Mouse (Mus musculus) thymus, postnatal 10 days (tissue): ENCODE data around the gene Hist1h3h.
A peak's percentile ranks its signal among the peaks of the same experiment; 100 is the strongest.

Source experiments
- DNase-seq, 2 experiments: peaks; one replicate each; pipeline ENCODE4 v3.0.0; 2021; ENCODE audit warnings: low spot score in 2 of 2

The Hist1h3h gene

DNA sequence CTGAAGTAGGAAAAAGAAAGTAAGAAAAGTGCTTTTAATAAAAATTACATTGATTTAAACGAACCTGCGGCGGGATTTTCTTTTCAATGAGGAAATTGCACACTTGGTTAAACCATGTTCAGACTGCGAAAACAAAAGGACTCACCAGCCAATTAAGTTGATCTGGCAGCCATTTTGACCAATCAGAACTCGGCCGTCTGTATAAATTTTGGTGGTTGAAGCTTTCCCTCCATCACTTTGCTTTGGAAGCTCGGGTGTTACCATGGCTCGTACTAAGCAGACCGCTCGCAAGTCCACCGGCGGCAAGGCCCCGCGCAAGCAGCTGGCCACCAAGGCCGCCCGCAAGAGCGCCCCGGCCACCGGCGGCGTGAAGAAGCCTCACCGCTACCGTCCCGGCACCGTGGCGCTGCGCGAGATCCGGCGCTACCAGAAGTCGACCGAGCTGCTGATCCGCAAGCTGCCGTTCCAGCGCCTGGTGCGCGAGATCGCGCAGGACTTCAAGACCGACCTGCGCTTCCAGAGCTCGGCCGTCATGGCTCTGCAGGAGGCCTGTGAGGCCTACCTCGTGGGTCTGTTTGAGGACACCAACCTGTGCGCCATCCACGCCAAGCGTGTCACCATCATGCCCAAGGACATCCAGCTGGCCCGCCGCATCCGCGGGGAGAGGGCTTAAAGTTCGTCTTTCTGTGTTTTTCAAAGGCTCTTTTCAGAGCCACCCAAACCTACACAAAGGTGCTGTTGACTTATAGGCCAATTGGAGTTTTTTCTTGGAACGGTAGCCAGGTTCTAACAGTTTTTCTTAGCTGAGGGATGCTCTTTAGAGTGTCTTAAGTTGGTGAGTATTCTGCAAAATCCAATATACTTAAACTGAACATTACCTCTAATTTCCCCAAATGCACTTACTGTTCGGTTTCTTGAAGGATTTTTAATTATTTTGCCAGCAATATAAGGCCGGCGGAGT lies at the start of gene Hist1h3h:
Gene Hist1h3h (plus strand): TSS at position 263 of the 961 bp plus-strand sequence.
- DNase-seq, result peak; percentile 87 to 91

DNA sequence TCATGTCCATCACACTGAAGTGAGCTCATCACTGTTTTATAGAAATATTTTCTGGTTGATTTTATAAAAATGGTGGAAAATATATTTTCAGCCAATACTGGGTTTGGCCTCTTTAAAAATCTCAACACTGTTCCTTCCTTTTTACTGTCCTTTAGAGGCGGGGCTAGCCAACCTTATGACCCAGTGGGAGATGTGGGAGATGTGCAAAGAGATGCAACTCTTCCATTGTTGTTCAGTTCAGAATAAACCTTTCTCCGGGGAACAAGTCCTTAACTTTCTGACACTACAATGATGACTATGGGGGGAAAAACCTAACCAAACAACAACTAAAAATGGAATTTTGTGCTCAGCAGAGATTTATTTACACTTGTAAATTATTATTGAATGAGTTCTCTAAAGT lies 40.2 kb upstream of the Hist1h3h start, which contains the start of gene Olfr1360:
Gene Olfr1360 (minus strand): TSS at position 101 of the 400 bp plus-strand sequence.
- DNase-seq, result no peak

DNA sequence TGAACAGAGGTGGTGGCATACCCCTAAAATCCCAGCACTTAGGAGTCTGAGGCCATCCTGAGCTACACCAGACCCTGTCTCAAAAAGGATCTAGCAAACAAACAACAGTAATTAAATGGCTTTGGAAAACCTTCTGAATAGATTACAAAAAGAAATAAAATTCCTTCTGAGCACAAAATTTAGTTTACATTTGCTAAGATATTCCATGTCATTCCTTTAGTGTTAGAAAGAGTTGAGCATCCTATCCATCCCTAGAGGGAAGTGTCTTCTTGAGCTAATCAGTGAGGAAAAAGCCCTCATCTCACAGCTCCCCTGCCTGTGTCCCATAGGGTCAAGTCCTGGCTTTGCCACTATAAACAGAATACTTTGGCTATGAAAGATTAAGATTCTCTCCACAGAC lies 19.6 kb upstream of the Hist1h3h start, which contains the start of gene Olfr1359:
Gene Olfr1359 (plus strand): TSS at position 301 of the 400 bp plus-strand sequence.
- DNase-seq, result no peak

DNA sequence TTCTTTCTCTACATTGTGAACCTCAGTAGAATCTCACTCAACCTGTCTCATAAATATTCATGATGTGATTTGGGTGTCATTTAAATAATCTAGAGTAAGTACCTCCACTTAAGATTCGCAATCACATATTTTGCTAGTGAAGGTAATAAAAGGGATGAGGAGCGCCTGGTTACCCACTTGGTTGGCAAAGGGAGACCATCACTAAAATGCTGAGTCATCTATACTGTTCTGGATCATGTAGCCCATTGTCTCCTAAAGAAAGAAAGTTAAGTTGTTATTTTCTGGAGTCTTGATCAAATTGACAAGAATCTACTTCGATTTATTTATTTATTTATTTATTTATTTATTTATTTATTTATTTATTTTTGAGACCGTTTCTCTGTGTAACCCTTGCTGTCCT lies 10.8 kb upstream of the Hist1h3h start:
- DNase-seq, result no peak

DNA sequence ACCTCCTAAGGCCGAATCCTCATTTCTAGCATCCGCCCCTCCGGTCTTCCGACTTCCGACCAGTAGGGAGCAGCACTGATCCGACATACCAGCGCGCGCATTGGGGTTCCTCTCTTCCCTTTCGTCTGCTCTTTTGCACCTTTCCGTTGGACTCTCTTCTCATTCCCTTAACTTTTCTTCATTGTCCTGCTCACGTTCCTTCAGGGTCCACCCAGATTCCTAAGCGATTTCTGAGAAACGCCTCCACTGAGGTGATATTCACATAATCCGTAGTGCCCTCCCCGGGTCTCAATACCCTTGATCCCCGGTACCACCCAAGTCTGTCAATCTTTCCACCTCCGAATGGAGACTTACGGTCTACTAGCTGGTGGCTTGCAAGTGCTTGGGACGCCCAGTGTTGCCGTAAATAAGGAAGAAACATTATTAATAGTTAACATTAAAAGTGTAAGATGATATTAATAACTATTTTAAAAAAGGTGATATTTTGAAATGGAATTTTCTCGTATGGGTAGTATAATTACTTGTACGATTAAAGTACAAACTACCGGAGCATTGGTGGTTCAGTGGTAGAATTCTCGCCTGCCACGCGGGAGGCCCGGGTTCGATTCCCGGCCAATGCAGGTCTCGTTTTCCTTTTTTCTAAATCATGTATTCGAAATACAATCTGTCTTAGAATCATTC lies 7.3 kb upstream of the Hist1h3h start:
- peak; percentile 78 to 92 for DNase-seq

DNA sequence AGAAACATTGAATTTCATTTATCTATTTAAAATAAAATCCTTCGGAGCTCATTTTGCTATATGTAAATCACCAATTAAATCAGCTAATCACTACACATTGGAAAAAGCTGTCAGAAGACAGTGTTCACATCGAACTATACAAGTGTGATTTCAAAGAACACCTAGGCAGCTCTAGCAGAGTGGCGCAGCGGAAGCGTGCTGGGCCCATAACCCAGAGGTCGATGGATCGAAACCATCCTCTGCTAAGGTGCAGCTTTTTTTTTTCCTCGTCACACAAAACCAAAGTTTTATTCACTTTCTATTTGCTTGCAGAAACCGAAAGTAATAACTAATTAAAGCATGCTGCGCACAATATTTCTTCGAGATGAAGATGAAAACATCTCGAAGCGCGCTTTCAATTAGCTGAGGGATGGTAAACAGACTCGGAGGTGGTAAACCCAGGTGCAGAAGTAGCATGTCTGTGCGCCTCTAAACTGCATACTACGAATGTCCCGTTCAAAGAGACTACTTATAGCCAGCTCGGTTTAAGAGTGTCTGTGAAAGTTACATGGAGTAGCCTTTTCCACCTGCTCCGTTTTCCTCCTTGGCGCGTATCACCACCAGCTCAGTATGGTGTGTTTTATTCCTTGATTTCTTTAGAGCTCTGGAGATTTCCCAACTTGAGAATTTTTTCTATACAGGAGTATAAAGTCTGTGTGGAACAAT lies 6.5 kb upstream of the Hist1h3h start:
- peak; percentile 73 to 87 for DNase-seq

DNA sequence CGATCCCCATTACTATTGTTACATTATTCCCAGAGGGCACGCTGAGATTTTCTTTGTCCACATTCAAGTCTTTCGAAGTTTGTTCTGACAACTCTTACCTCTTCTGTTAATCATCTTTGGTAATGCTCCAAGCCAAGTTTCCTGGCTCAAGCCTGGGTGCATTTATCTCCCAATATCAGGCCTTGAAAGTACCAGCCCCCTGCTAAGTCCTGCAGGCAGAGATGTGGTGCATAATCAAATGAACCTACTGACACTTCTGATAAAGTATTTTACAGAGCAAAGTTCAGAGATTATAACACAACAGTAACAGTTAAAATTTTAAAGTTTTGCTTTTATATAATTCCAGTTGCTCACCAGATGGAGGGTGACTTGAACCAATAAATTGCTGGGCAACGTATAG lies 5.8 kb upstream of the Hist1h3h start:
- DNase-seq, result no peak

DNA sequence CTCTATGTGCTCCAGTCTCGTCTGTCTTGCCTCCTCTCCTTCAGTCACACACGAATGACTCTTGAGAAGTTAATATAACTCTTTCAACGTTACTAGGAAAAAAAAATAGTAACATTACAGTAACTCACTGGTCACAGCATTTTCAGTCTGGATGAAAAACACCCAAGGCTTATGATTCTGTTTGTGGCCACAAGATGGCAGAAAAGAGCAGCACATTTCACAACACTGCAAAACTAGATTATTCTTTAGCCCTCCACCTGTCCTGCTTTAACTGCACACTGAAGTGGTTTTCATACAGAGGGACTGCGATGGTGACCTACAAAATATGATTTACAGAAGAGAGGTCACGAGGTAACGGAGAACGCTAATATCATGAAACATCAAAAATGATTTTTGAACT lies 2.7 kb upstream of the Hist1h3h start:
- peak; percentile 37 to 59 for DNase-seq

DNA sequence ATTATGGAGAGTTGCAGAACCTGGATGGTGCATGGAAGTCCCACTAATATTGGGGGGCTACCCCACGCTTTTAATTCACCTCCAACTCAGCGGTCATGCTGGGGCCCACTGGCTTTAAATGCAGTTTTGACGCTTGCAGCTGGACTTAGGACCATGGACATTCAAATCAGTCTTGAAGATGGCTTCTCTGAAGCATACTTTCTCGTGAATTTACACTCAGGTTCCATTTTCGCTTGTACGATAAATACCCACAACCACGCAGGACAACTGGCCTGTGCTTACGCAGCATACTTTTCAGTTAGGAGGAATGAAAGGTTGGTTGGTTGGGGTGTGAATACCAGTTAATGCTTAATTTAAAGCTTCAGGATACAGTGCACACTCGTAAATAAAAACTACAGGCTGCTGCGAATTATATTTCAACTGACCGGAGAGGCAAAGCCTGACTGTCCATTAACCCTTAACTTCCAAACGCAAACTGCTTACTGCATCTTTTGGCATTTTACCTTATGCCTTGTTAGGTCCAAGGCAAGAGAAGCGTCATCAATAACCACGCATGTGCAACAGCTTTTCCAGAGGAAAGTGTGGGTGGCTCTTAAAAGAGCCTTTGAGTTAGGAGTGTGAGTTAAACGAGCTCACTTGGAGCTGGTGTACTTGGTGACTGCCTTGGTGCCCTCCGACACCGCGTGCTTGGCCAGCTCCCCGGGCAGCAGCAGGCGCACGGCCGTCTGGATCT lies 2.2 kb upstream of the Hist1h3h start:
- DNase-seq, result peak; percentile 21 to 27

DNA sequence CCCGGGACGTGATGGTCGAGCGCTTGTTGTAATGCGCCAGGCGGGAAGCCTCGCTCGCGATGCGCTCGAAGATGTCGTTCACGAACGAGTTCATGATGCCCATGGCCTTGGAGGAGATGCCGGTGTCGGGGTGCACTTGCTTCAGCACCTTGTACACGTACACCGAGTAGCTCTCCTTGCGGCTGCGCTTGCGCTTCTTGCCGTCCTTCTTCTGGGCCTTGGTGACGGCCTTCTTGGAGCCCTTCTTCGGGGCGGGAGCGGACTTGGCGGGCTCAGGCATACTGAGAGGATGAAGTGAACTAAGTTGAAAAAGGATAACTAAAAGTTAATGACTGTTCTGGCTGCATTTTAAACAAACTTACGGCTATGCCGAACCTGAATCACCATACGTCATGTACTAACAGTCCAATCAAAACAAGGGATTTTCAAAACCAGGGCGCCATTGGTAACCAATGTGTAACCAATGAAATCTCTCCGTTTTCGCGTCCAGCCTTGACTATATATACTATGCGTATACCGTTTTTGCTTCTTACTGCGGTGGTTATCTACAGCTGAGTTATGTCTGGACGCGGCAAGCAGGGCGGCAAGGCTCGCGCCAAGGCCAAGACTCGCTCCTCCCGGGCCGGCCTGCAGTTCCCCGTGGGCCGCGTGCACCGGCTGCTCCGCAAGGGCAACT lies 1.5 kb upstream of the Hist1h3h start, which contains the start of the genes Hist1h2bl and Hist1h2ai:
Gene Hist1h2bl (minus strand): TSS at position 280 of the 676 bp plus-strand sequence.
Gene Hist1h2ai (plus strand): TSS at position 559 of the 676 bp plus-strand sequence.
- DNase-seq, result peak; percentile 86 to 87

DNA sequence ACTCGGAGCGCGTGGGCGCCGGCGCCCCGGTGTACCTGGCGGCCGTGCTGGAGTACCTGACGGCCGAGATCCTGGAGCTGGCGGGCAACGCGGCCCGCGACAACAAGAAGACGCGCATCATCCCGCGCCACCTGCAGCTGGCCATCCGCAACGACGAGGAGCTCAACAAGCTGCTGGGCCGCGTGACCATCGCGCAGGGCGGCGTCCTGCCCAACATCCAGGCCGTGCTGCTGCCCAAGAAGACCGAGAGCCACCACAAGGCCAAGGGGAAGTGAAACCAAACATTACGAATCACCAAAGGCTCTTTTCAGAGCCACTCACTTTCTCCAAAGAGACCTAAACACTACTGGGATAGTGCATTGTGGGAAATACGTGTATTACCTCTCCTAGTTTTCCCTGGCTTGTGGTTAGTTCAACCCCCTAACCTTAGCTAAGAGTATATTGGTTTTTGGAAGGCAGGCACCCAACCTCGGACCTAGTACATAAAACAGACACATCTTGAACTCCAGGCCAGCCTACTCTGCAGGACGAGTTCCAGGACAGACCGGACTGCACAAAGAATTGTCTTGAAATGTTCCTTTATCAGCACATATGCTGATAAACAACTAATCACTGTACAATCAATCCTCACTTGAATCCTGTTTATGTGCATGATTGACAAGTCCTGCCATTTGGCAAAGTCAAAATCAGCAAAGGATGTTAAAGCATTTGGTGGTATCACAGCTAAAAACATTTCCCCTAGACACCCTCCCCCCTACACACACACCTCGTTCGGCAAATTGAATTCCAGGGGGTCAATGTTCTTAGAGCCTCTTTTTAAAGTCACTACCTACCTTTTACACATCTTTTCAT lies 693 bp upstream of the Hist1h3h start:
- peak in 1 of 2 experiments; percentile 18 for DNase-seq

DNA sequence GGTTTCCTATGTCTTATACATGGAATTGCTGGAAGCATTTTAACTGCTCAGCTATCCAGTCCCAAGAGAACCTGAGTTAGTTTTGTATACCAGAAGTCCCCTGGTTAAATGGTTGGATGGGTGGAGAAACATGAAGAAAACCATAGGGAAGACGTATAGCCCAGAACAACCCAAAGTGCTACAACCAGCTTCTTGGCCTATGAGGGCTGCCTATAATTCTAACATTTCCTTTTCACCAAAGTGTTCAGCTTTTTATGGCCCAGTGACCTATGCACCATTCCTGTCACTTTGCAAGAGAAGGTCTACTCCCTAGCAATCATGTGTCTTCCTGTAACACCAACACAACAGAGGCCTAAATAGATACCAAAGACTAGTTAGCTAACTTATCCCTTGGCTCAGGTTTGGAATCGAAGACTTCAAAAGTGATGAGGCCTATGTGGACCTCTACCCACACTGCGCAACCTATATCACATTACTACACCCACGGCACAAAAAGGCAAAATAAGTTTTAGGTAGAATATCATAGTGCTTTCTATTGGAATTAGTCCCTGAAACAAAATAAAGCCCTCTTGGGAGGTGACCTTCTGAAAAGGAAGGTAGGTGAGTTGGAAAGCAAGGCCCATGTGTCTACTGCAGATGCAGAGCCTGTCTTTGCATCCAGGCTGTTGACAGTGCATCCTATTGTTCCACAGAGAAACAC lies 1.1 kb downstream of the Hist1h3h start:
- DNase-seq, result no peak

DNA sequence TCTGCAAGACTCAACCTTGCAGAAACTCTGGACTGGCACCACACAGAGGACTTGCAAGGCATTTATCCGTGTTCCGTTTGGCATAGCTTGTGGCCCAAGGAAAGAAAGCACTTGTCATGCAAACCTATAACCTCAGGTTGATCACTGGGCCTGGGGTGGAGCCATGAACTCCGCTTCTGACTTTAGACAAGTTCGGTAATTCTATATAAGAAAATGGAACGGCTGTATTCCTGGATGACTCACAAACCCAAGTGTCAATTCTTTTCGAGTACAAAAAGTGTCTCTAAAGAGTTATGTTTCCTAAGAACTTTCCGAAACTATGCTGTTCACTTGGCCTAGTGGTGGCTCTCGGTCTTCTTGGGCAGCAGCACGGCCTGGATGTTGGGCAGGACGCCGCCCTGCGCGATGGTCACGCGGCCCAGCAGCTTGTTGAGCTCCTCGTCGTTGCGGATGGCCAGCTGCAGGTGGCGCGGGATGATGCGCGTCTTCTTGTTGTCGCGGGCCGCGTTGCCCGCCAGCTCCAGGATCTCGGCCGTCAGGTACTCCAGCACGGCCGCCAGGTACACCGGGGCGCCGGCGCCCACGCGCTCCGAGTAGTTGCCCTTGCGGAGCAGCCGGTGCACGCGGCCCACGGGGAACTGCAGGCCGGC lies 3.8 kb downstream of the Hist1h3h start:
- peak in 1 of 2 experiments; percentile 21 for DNase-seq

DNA sequence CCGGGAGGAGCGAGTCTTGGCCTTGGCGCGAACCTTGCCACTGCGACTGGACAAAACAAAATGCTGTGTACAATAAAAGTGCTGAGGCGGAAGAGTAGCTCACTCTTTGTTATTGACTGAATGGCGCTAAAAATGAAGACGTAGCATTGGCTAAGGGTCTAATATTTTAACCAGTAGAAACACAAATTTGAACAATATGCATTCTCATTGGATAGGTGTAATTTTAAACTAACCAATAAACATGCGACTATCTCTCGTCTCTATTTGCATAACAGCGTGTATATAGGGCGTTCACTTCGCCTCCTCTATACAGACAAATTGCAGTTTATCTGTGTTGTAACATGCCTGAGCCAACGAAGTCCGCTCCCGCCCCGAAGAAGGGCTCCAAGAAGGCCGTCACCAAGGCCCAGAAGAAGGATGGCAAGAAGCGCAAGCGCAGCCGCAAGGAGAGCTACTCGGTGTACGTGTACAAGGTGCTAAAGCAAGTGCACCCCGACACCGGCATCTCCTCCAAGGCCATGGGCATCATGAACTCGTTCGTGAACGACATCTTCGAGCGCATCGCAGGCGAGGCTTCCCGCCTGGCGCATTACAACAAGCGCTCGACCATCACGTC lies 4.4 kb downstream of the Hist1h3h start, which contains the start of gene Hist1h2bm:
Gene Hist1h2bm (plus strand): TSS at position 288 of the 616 bp plus-strand sequence.
- peak; percentile 71 to 77 for DNase-seq

DNA sequence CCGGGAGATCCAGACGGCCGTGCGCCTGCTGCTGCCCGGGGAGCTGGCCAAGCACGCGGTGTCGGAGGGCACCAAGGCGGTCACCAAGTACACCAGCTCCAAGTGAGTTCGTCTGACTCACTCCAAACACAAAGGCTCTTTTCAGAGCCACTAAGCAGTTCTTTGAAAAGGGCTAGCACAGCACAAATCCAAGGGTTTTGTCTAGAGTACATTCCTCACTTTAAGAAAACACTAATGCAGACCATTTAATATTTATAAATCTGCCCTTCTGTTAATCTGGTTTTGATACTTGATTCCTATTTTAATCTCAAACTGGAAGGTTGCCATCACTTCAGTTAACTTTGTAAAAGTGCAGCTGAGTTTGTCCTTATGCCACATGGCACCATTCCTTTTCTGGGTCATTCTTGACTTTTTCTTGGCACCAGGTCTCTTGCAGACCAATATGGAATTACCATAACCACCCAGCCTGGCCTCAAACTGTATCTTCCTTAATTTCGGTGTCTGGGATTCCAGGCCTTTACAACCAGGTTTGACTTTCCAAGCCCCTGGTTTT lies 5.0 kb downstream of the Hist1h3h start:
- DNase-seq, result no peak

DNA sequence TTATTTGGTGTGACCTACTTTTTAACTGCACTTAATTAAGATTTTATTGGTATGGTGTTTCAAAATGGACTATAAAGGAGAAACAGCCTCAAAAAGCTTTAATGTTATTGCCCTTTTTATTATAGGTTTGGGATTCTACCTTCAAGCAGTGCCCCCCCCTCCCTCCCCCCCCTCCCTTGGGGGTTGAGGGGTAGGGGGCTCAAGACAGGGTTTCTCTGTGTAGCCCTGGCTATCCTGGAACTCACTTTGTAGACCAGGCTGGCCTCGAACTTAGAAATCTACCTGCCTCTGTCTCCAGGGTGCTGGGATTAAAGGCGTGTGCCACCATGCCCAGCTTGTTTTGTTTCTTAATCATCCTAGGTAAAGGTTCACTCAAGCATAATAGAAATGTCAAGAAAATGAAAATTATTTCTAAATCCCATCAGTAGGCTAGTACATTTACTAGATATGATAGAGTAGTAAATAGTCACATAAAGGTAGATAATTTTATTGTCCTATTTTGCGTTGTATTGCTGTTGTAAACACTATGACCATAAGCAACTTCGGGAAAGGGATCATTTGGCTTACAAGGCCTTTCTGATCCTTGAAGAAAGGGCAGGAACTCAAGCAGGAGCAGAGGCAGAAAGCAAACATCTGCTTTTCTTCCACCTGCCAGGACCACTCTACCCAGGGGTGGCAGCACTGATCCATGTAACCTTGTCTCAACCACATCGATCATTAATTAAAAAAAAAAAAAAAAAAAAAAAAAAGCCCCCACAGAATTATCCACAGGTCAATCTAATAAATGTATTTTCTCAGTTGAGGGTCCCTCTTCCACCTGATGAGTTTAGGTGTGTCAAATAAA lies 5.8 kb downstream of the Hist1h3h start:
- no peak for DNase-seq
